Mouse (Mus musculus) layer of hippocampus, postnatal 25 days (tissue): ENCODE results near the gene Hic1. TPM values are rescaled to one million over a fixed set of nuclear protein-coding genes. Genes with fewer than 3 reads are reported as not detected.

Source experiments
- DNase-seq, 2 experiments: peaks; one replicate each; pipeline ENCODE4 v3.0.0; 2022; ENCODE audit warnings: mixed read lengths in 2 of 2, low spot score in 1 of 2; ENCODE audit errors: extremely low spot score in 1 of 2
- total RNA-seq, 2 experiments: library from RNA; stranded (reverse); gene quantifications; 2 replicates each; pipeline ENCODE4 v1.2.3; 2021

The Hic1 gene
- total RNA-seq, 2 experiments from 2014 or later = 2.5 to 3.2 TPM

GRCm38 (mm10) chr11:75168590-75169361, 543 bp downstream of the Hic1 start:
- DNase-seq = peak; percentile 76 to 80

- no peak for DNase-seq
Measured at GRCm38 (mm10) chr11:75167643-75168589, 1.4 kb downstream of the Hic1 start.

- no peak for DNase-seq
Measured at GRCm38 (mm10) chr11:75166861-75167642, 2.3 kb downstream of the Hic1 start.

- DNase-seq = no peak
Measured at GRCm38 (mm10) chr11:75166193-75166842, 3.0 kb downstream of the Hic1 start.

GRCm38 (mm10) chr11:75165441-75166192, 3.7 kb downstream of the Hic1 start:
- DNase-seq = peak; percentile 79 to 87

- no peak for DNase-seq
Measured at GRCm38 (mm10) chr11:75164750-75165149, 4.6 kb downstream of the Hic1 start.

- no peak for DNase-seq
Measured at GRCm38 (mm10) chr11:75164051-75164450, 5.3 kb downstream of the Hic1 start.

- DNase-seq = no peak
Measured at GRCm38 (mm10) chr11:75163379-75163778, 5.9 kb downstream of the Hic1 start.

GRCm38 (mm10) chr11:75162591-75163080, 6.7 kb downstream of the Hic1 start:
- no peak for DNase-seq

GRCm38 (mm10) chr11:75161417-75162008, 7.8 kb downstream of the Hic1 start:
- no peak for DNase-seq

GRCm38 (mm10) chr11:75160954-75161353, 8.4 kb downstream of the Hic1 start:
- DNase-seq = no peak

- DNase-seq = peak in 1 of 2 experiments; percentile 23
Measured at GRCm38 (mm10) chr11:75159564-75159963, 9.8 kb downstream of the Hic1 start.

GRCm38 (mm10) chr11:75158432-75158831, 10.9 kb downstream of the Hic1 start:
- DNase-seq = no peak

GRCm38 (mm10) chr11:75157901-75158300, 11.4 kb downstream of the Hic1 start:
- DNase-seq = no peak

GRCm38 (mm10) chr11:75157037-75157436, 12.3 kb downstream of the Hic1 start:
- no peak for DNase-seq

- no peak for DNase-seq
Measured at GRCm38 (mm10) chr11:75156416-75156815, 12.9 kb downstream of the Hic1 start.

- DNase-seq = no peak
Measured at GRCm38 (mm10) chr11:75155985-75156384, 13.3 kb downstream of the Hic1 start.

- no peak for DNase-seq
Measured at GRCm38 (mm10) chr11:75154053-75154585, 15.2 kb downstream of the Hic1 start.
